In genomic region chr11:89020681-89021305, GRCm38 (mm10) we compare ENCODE assay signal across 12 mouse cellular contexts. TPM values are rescaled to one million over a fixed set of nuclear protein-coding genes. Genes with fewer than 3 reads are reported as not detected.
A peak's percentile ranks its signal among the peaks of the same experiment; 100 is the strongest.
DNase-seq lines count a peak whose midpoint lies in the region; TF ChIP-seq lines count a peak whose summit lies in the region.
"Had no signal": no experiment of that assay in that cellular context is flagged by ENCODE, and none has a peak within 500 bp of the region (broad histone marks: within the 10 kb centered on the region; RNA-seq: fewer than 3 reads in every experiment).

No protein-coding gene starts in this region.

- H3K79me2 ChIP-seq in heart, adult 2 months (replicated peaks; ENCODE audit: control insufficient read depth, insufficient read depth, low read length) = no peaks in the 10 kb centered on the region

- H3K27me3 ChIP-seq in heart, adult 2 months (ENCODE audit: control insufficient read depth, insufficient read depth, low read length) = no peaks in the 10 kb centered on the region
- H3K27me3 ChIP-seq in heart, embryonic 10.5 days (ENCODE audit: insufficient read depth, poor library complexity, severe bottlenecking) = no peaks in the 10 kb centered on the region
- no peaks in the 10 kb centered on the region for H3K27me3 ChIP-seq in splenic B cell, adult 2 months (ENCODE audit: control insufficient read depth, insufficient read depth, low read length, poor library complexity, severe bottlenecking)
- no peaks in the 10 kb centered on the region for H3K27me3 ChIP-seq in cerebellum, adult 2 months (ENCODE audit: control insufficient read depth, insufficient read depth, low read length)
- H3K27me3 ChIP-seq: limb, embryonic 13.5 days had no signal

- peaks cover 18% of the 10 kb centered on the region for H3K4me1 ChIP-seq in heart, adult 2 months (ENCODE audit: control insufficient read depth, insufficient read depth, low read length)
- H3K4me1 ChIP-seq in heart, embryonic 10.5 days = peaks cover 33% of the 10 kb centered on the region
- no peaks in the 10 kb centered on the region for H3K4me1 ChIP-seq in cerebellum, adult 2 months (ENCODE audit: control insufficient read depth, insufficient read depth, low read length)

- no peak overlapping the region for H3K4me3 ChIP-seq in heart, adult 2 months
- no peak overlapping the region for H3K4me3 ChIP-seq in heart, embryonic 10.5 days
- H3K4me3 ChIP-seq in cerebellum, adult 2 months (replicated peaks; ENCODE audit: insufficient read depth, low read depth, low read length) = no peak overlapping the region
- H3K4me3 ChIP-seq: limb, embryonic 13.5 days had no signal

- WGBS in heart, adult 2 months = 53% methylated on average over 9 of the region's 9 CpGs
- WGBS in heart, embryonic 10.5 days = 61% methylated on average over 9 of the region's 9 CpGs
- WGBS in cerebellum, adult 2 months = 72% methylated on average over 9 of the region's 9 CpGs

- peaks cover 2% of the 10 kb centered on the region; the same call in 1 of the 2 replicates for H3K36me3 ChIP-seq in heart, adult 2 months (ENCODE audit: control insufficient read depth, insufficient read depth, low read length)
- H3K36me3 ChIP-seq in heart, embryonic 10.5 days = peaks cover 22% of the 10 kb centered on the region
- H3K36me3 ChIP-seq in splenic B cell, adult 2 months (ENCODE audit: control insufficient read depth, insufficient read depth, low read length, poor library complexity, severe bottlenecking) = peaks cover 13% of the 10 kb centered on the region
- H3K36me3 ChIP-seq: limb, embryonic 13.5 days had no signal

- no peaks in the 10 kb centered on the region for H3K9me3 ChIP-seq in heart, embryonic 10.5 days
- H3K9me3 ChIP-seq: limb, embryonic 13.5 days had no signal

- TF ChIP-seq EP300 in heart, adult 2 months (IDR thresholded peaks at IDR 0.05; ENCODE audit: insufficient read depth, low read depth, low read length) = no peak

- peak in 1 of 2 experiments; percentile 21 for DNase-seq in heart, adult 2 months
- DNase-seq in heart, embryonic 10.5 days (ENCODE audit: low spot score) = no peak
- DNase-seq in lung, postnatal 36 days = peak; percentile 57
- DNase-seq in lung, postnatal 25 days (ENCODE audit: low spot score) = no peak
- DNase-seq in adrenal gland, postnatal 25 days = peak; percentile 53
- DNase-seq in splenic B cell, adult 2 months (ENCODE audit: low read depth, low spot score) = peak; percentile 36
- no peak for DNase-seq in thymus, adult 18-20 months
- no peak for DNase-seq in cerebellum, adult 2 months
- DNase-seq: cerebellum, adult 8-10 months; kidney, postnatal 4 days had no signal

- TF ChIP-seq POLR2A in heart, adult 2 months (IDR thresholded peaks at IDR 0.05; ENCODE audit: insufficient read depth, low read depth, low read length) = no peak
- no peak for TF ChIP-seq POLR2A in cerebellum, adult 2 months (IDR thresholded peaks at IDR 0.05; ENCODE audit: borderline replicate concordance, insufficient read depth, low read length)

- H3K27ac ChIP-seq in heart, adult 2 months = no peak overlapping the region
- H3K27ac ChIP-seq in heart, embryonic 10.5 days = no peak overlapping the region
- H3K27ac ChIP-seq in cerebellum, adult 2 months (ENCODE audit: insufficient read depth, low read length) = no peak overlapping the region
- H3K27ac ChIP-seq: hindbrain, embryonic 14.5 days; limb, embryonic 13.5 days had no signal

- no peak overlapping the region for H3K9ac ChIP-seq in heart, adult 2 months (ENCODE audit: low read depth, low read length)
- H3K9ac ChIP-seq: hindbrain, embryonic 14.5 days; limb, embryonic 13.5 days had no signal

- intact Hi-C loops in heart, adult 2 months (cut with DNase I) = no loop called here

- peak; percentile 63 for TF ChIP-seq CTCF in heart, adult 2 months (IDR thresholded peaks at IDR 0.05)
- no peak for TF ChIP-seq CTCF in cerebellum, adult 2 months (IDR thresholded peaks at IDR 0.05; ENCODE audit: borderline replicate concordance, insufficient read depth, low read depth, low read length)

RNA-seq across cellular contexts. Expression of gene Trim25, which starts 21.6 kb away (rescaled TPM):
- 10 to 100 TPM; 17.7 to 24.3 TPM for total RNA-seq in heart, adult 2 months (2021)
- 13.6 and 14.1 TPM in 2 replicates for polyA plus RNA-seq in heart, adult 2 months (2012; rRNA removed)
- 12.7 and 13.9 TPM in 2 replicates for polyA plus RNA-seq in heart, embryonic 10.5 days (2016; fragmentation: Nextera tagmentation; extraction: Ambion mirVana)
- 133 and 149 TPM in 2 replicates for total RNA-seq in adrenal gland, postnatal 25 days (2021)
- polyA plus RNA-seq in cerebellum, adult 2 months (2012; rRNA removed) = 2.4 and 2.5 TPM in 2 replicates

RNA-seq across cellular contexts. Expression of gene Dgke, which starts 45.9 kb away (rescaled TPM):
- total RNA-seq in heart, adult 2 months (2021) = 10 to 100 TPM in 1 of 2 experiments, 1 to 10 TPM in 1; 9.3 to 12.4 TPM
- 5.6 and 8.2 TPM in 2 replicates for polyA plus RNA-seq in heart, adult 2 months (2012; rRNA removed)
- 5.3 and 8.1 TPM in 2 replicates for polyA plus RNA-seq in heart, embryonic 10.5 days (2016; fragmentation: Nextera tagmentation; extraction: Ambion mirVana)
- total RNA-seq in adrenal gland, postnatal 25 days (2021) = 9.5 and 10.4 TPM in 2 replicates
- polyA plus RNA-seq in cerebellum, adult 2 months (2012; rRNA removed) = 34.0 and 39.5 TPM in 2 replicates

RNA-seq across cellular contexts. Expression of gene Coil, which starts 50.7 kb away (rescaled TPM):
- 1 to 10 TPM; 4.8 TPM for total RNA-seq in heart, adult 2 months (2021)
- 2.8 and 4.7 TPM in 2 replicates for polyA plus RNA-seq in heart, adult 2 months (2012; rRNA removed)
- 15.4 and 19.2 TPM in 2 replicates for polyA plus RNA-seq in heart, embryonic 10.5 days (2016; fragmentation: Nextera tagmentation; extraction: Ambion mirVana)
- total RNA-seq in adrenal gland, postnatal 25 days (2021) = 12.8 and 13.0 TPM in 2 replicates
- polyA plus RNA-seq in cerebellum, adult 2 months (2012; rRNA removed) = 22.3 and 23.5 TPM in 2 replicates

RNA-seq across cellular contexts. Expression of gene Gm525, which starts 52.8 kb away (rescaled TPM):
- not detected for total RNA-seq in heart, adult 2 months (2021)
- polyA plus RNA-seq in heart, adult 2 months (2012; rRNA removed) = 0.27 TPM in 1 of 2 replicates, not detected in the other
- not detected in 2 replicates for polyA plus RNA-seq in heart, embryonic 10.5 days (2016; fragmentation: Nextera tagmentation; extraction: Ambion mirVana)
- not detected in 2 replicates for total RNA-seq in adrenal gland, postnatal 25 days (2021)
- polyA plus RNA-seq in cerebellum, adult 2 months (2012; rRNA removed) = 0.40 and 0.65 TPM in 2 replicates
- polyA plus RNA-seq: hindbrain, embryonic 14.5 days had no signal

RNA-seq across cellular contexts. Expression of gene Elobl, which starts 54.1 kb away (rescaled TPM):
- not detected for total RNA-seq in heart, adult 2 months (2021)
- polyA plus RNA-seq in heart, adult 2 months (2012; rRNA removed) = 0.56 TPM in 1 of 2 replicates, not detected in the other
- polyA plus RNA-seq in heart, embryonic 10.5 days (2016; fragmentation: Nextera tagmentation; extraction: Ambion mirVana) = not detected in 2 replicates
- not detected in 2 replicates for total RNA-seq in adrenal gland, postnatal 25 days (2021)
- polyA plus RNA-seq in cerebellum, adult 2 months (2012; rRNA removed) = not detected in 2 replicates
- polyA plus RNA-seq: hindbrain, embryonic 14.5 days; limb, embryonic 13.5 days had no signal

Comparison
In these comparisons a context has a peak if more than half of its experiments do, and no peak if none do; other contexts are left out.
1. DNase-seq: peak in lung, postnatal 36 days (single experiment), adrenal gland, postnatal 25 days (single experiment) and splenic B cell, adult 2 months (single experiment); none in heart, embryonic 10.5 days (single experiment), lung, postnatal 25 days (single experiment), thymus, adult 18-20 months (0 of 2) and cerebellum, adult 2 months (0 of 2).